Comparison of ENCODE assay signal across 15 mouse cellular contexts in the genomic region with DNA sequence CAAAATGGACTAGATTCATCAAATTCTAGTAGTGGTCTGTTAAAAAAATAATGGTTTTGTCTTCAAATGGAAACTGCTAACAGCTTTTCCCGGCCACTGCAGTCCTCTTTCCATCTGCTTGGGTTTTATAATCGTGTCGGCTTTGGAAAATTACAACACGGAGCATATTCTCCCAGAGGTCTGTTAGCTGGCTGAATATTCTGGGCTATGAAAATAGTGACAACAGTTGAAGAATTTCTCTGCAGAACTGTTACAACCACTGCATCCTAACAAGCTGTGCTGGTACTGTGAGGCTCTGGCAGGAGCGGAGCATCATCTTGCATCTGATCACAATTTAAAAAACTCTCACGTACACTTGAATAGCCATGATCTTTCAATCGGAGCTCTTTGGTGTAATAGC.
DNase-seq lines count a peak whose midpoint lies in the region; ATAC-seq and TF ChIP-seq lines count a peak whose summit lies in the region.
"Had no signal": no experiment of that assay in that cellular context is flagged by ENCODE, and none has a peak within 500 bp of the region (broad histone marks: within the 10 kb centered on the region; RNA-seq: fewer than 3 reads in every experiment).

No protein-coding gene starts in this region.

- intact Hi-C loops in left cerebral cortex, postnatal 14 days (cut with DNase I): no loop called here
- intact Hi-C loops in heart, adult 2 months (cut with DNase I): no loop called here

- H3K9ac ChIP-seq in forebrain, embryonic 16.5 days (replicated peaks; ENCODE audit: low read depth, low read length): no peak overlapping the region
- no peak overlapping the region for H3K9ac ChIP-seq in forebrain, embryonic 13.5 days
- H3K9ac ChIP-seq in heart, adult 2 months (ENCODE audit: low read depth, low read length): no peak overlapping the region
- H3K9ac ChIP-seq: midbrain, embryonic 12.5 days had no signal

- no peak overlapping the region for H3K4me2 ChIP-seq in forebrain, embryonic 16.5 days (ENCODE audit: low read length)
- no peak overlapping the region for H3K4me2 ChIP-seq in forebrain, embryonic 13.5 days
- H3K4me2 ChIP-seq: heart, embryonic 11.5 days; liver, embryonic 11.5 days; midbrain, embryonic 12.5 days had no signal

- TF ChIP-seq POLR2A in heart, adult 2 months (IDR thresholded peaks at IDR 0.05; ENCODE audit: insufficient read depth, low read depth, low read length): no peak

- peaks cover 1% of the 10 kb centered on the region; the same call in 1 of the 2 replicates for H3K4me1 ChIP-seq in forebrain, embryonic 16.5 days (replicated peaks; ENCODE audit: control insufficient read depth, insufficient read depth, low read length)
- H3K4me1 ChIP-seq in forebrain, embryonic 13.5 days: 0 out of 2 replicates have a peak, but pooled peaks cover 1% of the 10 kb centered on the region
- H3K4me1 ChIP-seq in heart, adult 2 months (ENCODE audit: control insufficient read depth, insufficient read depth, low read length): no peaks in the 10 kb centered on the region
- H3K4me1 ChIP-seq: midbrain, embryonic 12.5 days had no signal

- H3K4me3 ChIP-seq in forebrain, embryonic 16.5 days (replicated peaks; ENCODE audit: low read length): no peak overlapping the region
- H3K4me3 ChIP-seq in forebrain, embryonic 13.5 days: no peak overlapping the region
- no peak overlapping the region for H3K4me3 ChIP-seq in heart, adult 2 months
- H3K4me3 ChIP-seq: midbrain, embryonic 12.5 days had no signal

- no peaks in the 10 kb centered on the region for H3K9me3 ChIP-seq in forebrain, embryonic 16.5 days (ENCODE audit: control insufficient read depth, low read length)
- no peaks in the 10 kb centered on the region for H3K9me3 ChIP-seq in forebrain, embryonic 13.5 days (replicated peaks)
- H3K9me3 ChIP-seq: midbrain, embryonic 12.5 days had no signal

- no peak for TF ChIP-seq CTCF in heart, adult 2 months (IDR thresholded peaks at IDR 0.05)

- H3K27me3 ChIP-seq in forebrain, embryonic 16.5 days (replicated peaks; ENCODE audit: control insufficient read depth, insufficient read depth, low read length): no peaks in the 10 kb centered on the region
- H3K27me3 ChIP-seq in forebrain, embryonic 13.5 days: no peaks in the 10 kb centered on the region
- no peaks in the 10 kb centered on the region for H3K27me3 ChIP-seq in heart, adult 2 months (ENCODE audit: control insufficient read depth, insufficient read depth, low read length)
- H3K27me3 ChIP-seq: midbrain, embryonic 12.5 days had no signal

- H3K79me2 ChIP-seq in heart, adult 2 months (replicated peaks; ENCODE audit: control insufficient read depth, insufficient read depth, low read length): no peaks in the 10 kb centered on the region

- peak; percentile 50; the same call in 1 of the 2 replicates for ATAC-seq in forebrain, embryonic 16.5 days
- no peak; the same call in 1 of the 2 replicates for ATAC-seq in forebrain, embryonic 13.5 days

- peak; percentile 51 for DNase-seq in right cerebral cortex, adult 18-20 months
- no peak for DNase-seq in right cerebral cortex, postnatal 14 days
- peak; percentile 20 to 34 for DNase-seq in left cerebral cortex, postnatal 14 days (ENCODE audit: low spot score in 2 of 2)
- DNase-seq in spleen, adult 18-20 months: no peak
- DNase-seq in heart, adult 2 months: no peak
- DNase-seq in c-Kit-positive CD71-positive TER-119-positive erythroid progenitor cells, embryonic 14.5 days (ENCODE audit: low spot score): no peak
- DNase-seq: adrenal gland, postnatal 36 days; embryo, embryonic 11 days; gastrocnemius, postnatal 14 days; kidney, adult 2 months had no signal

- WGBS in forebrain, embryonic 16.5 days: 69% methylated on average over 7 of the region's 7 CpGs
- WGBS in forebrain, embryonic 13.5 days: 82% methylated on average over 7 of the region's 7 CpGs
- WGBS in heart, adult 2 months: 78% methylated on average over 7 of the region's 7 CpGs

- no peaks in the 10 kb centered on the region for H3K36me3 ChIP-seq in forebrain, embryonic 16.5 days (ENCODE audit: control insufficient read depth, insufficient read depth)
- no peaks in the 10 kb centered on the region for H3K36me3 ChIP-seq in forebrain, embryonic 13.5 days (ENCODE audit: poor library complexity, severe bottlenecking)
- H3K36me3 ChIP-seq in heart, adult 2 months (ENCODE audit: control insufficient read depth, insufficient read depth, low read length): no peaks in the 10 kb centered on the region
- H3K36me3 ChIP-seq: midbrain, embryonic 12.5 days had no signal

- H3K27ac ChIP-seq in forebrain, embryonic 16.5 days (ENCODE audit: low read length): no peak overlapping the region
- H3K27ac ChIP-seq in forebrain, embryonic 13.5 days: no peak overlapping the region
- H3K27ac ChIP-seq in heart, adult 2 months: no peak overlapping the region
- H3K27ac ChIP-seq: midbrain, embryonic 12.5 days had no signal

- TF ChIP-seq EP300 in heart, adult 2 months (IDR thresholded peaks at IDR 0.05; ENCODE audit: insufficient read depth, low read depth, low read length): no peak

Comparison
In these comparisons a context has a peak if more than half of its experiments do, and no peak if none do; other contexts are left out.
1. DNase-seq: peak in right cerebral cortex, adult 18-20 months (single experiment) and left cerebral cortex, postnatal 14 days (2 of 2); none in right cerebral cortex, postnatal 14 days (single experiment), spleen, adult 18-20 months (0 of 2), heart, adult 2 months (0 of 2) and c-Kit-positive CD71-positive TER-119-positive erythroid progenitor cells, embryonic 14.5 days (single experiment).